Mouse (Mus musculus) kidney, adult 9 months (tissue): ENCODE measurements at regions not wholly inside any gene's neighbourhood (a gene's known extent, or its start where the extent isn't known, plus 50 kb on each side); places are given as distances from the start of the nearest gene placed in this dataset.
"Not testable (repeated sequence)": the region's sequence is repeated elsewhere in the genome, so short reads cannot be mapped to it uniquely, and the experiment has no call there.

Experiments used
- DNase-seq: peaks from one replicate; pipeline ENCODE4 v3.0.0; 2022

- DNase-seq = no peak
Measured at GRCm38 (mm10) chr4:110038696-110039095, 60.8 kb downstream of the Dmrta2 start.

GRCm38 (mm10) chr4:110044851-110045618, 67.2 kb downstream of the Dmrta2 start:
- DNase-seq = no peak

GRCm38 (mm10) chr4:110045651-110046269, 67.9 kb downstream of the Dmrta2 start:
- no peak for DNase-seq

- no peak for DNase-seq
Measured at GRCm38 (mm10) chr4:110046270-110046651, 68.4 kb downstream of the Dmrta2 start.

- peak; percentile 86 for DNase-seq
Measured at GRCm38 (mm10) chr4:110050393-110051280, 72.8 kb downstream of the Dmrta2 start.

GRCm38 (mm10) chr4:110051281-110051665, 73.4 kb downstream of the Dmrta2 start:
- DNase-seq = no peak

- no peak for DNase-seq
Measured at GRCm38 (mm10) chr4:110051872-110052271, 74.0 kb downstream of the Dmrta2 start.

GRCm38 (mm10) chr4:110052998-110053397, 75.1 kb downstream of the Dmrta2 start:
- no peak for DNase-seq

- no peak for DNase-seq
Measured at GRCm38 (mm10) chr4:110073836-110074235, 96.0 kb downstream of the Dmrta2 start.

GRCm38 (mm10) chr4:110083371-110083770, 105.5 kb downstream of the Dmrta2 start:
- DNase-seq = no peak

- peak; percentile 57 for DNase-seq
Measured at GRCm38 (mm10) chr4:110087570-110088247, 109.9 kb downstream of the Dmrta2 start.

- DNase-seq = peak; percentile 86
Measured at GRCm38 (mm10) chr4:110093040-110093820, 115.4 kb downstream of the Dmrta2 start.

- DNase-seq = peak; percentile 81
Measured at GRCm38 (mm10) chr4:110094541-110094940, 116.7 kb downstream of the Dmrta2 start.

GRCm38 (mm10) chr4:110095760-110096593, 118.1 kb downstream of the Dmrta2 start:
- peak; percentile 10 for DNase-seq

- DNase-seq = not testable (repeated sequence)
Measured at GRCm38 (mm10) chr4:110104119-110104518, 126.3 kb downstream of the Dmrta2 start.

GRCm38 (mm10) chr4:110106620-110107243, 128.9 kb downstream of the Dmrta2 start:
- no peak for DNase-seq

GRCm38 (mm10) chr4:110119438-110119837, 141.6 kb downstream of the Dmrta2 start:
- DNase-seq = peak; percentile 28

GRCm38 (mm10) chr4:110119874-110120273, 142.0 kb downstream of the Dmrta2 start:
- no peak for DNase-seq

GRCm38 (mm10) chr4:110120761-110121160, 142.9 kb downstream of the Dmrta2 start:
- DNase-seq = no peak

- DNase-seq = no peak
Measured at GRCm38 (mm10) chr4:110121447-110121846, 143.6 kb downstream of the Dmrta2 start.
